Mouse (Mus musculus) c-Kit-positive CD71-positive TER-119-negative erythroid progenitor cells, embryonic 14.5 days (primary cell): ENCODE data around the gene Phf11c.
"Not testable (repeated sequence)": the region's sequence is repeated elsewhere in the genome, so short reads cannot be mapped to it uniquely, and the experiment has no call there.

Source experiments
- DNase-seq: peaks from one replicate; pipeline ENCODE4 v3.0.0-alpha.2; 2013; ENCODE audit warnings: low read depth

Phf11c gene

GRCm38 (mm10) chr14:59395281-59395680, at the start of gene Phf11c:
Gene Phf11c (minus strand): TSS chr14:59395381.
- no peak for DNase-seq

- DNase-seq, result no peak
Measured at GRCm38 (mm10) chr14:59441472-59441805, 46.3 kb upstream of the Phf11c start.

- DNase-seq, result peak; percentile 89
Measured at GRCm38 (mm10) chr14:59440558-59441471, 45.6 kb upstream of the Phf11c start, which contains the start of the genes Setdb2 and Cab39l. Gene Setdb2 (minus strand): TSS chr14:59440884. Gene Cab39l (plus strand): TSS chr14:59440972.

- DNase-seq, result peak; percentile 30
Measured at GRCm38 (mm10) chr14:59440039-59440438, 44.9 kb upstream of the Phf11c start.

- DNase-seq, result no peak
Measured at GRCm38 (mm10) chr14:59438505-59438904, 43.3 kb upstream of the Phf11c start.

GRCm38 (mm10) chr14:59437398-59437797, 42.2 kb upstream of the Phf11c start:
- no peak for DNase-seq

GRCm38 (mm10) chr14:59435206-59435605, 40.0 kb upstream of the Phf11c start:
- no peak for DNase-seq

- peak; percentile 23 for DNase-seq
Measured at GRCm38 (mm10) chr14:59433902-59434301, 38.7 kb upstream of the Phf11c start.

- DNase-seq, result no peak
Measured at GRCm38 (mm10) chr14:59430556-59430955, 35.4 kb upstream of the Phf11c start.

- DNase-seq, result no peak
Measured at GRCm38 (mm10) chr14:59422912-59423663, 27.9 kb upstream of the Phf11c start.

GRCm38 (mm10) chr14:59418171-59418570, 23.0 kb upstream of the Phf11c start:
- no peak for DNase-seq

- not testable (repeated sequence) for DNase-seq
Measured at GRCm38 (mm10) chr14:59414979-59415378, 19.8 kb upstream of the Phf11c start.

- DNase-seq, result no peak
Measured at GRCm38 (mm10) chr14:59396999-59397398, 1.8 kb upstream of the Phf11c start.

- DNase-seq, result not testable (repeated sequence)
Measured at GRCm38 (mm10) chr14:59390181-59390580, 5.0 kb downstream of the Phf11c start.

- no peak for DNase-seq
Measured at GRCm38 (mm10) chr14:59389532-59389931, 5.6 kb downstream of the Phf11c start.

GRCm38 (mm10) chr14:59370348-59371068, 24.7 kb downstream of the Phf11c start:
- no peak for DNase-seq

- DNase-seq, result no peak
Measured at GRCm38 (mm10) chr14:59366386-59367105, 28.6 kb downstream of the Phf11c start.

GRCm38 (mm10) chr14:59365244-59365644, 29.9 kb downstream of the Phf11c start, which contains the start of gene Phf11d:
Gene Phf11d (minus strand): TSS chr14:59365470.
- no peak for DNase-seq

- not testable (repeated sequence) for DNase-seq
Measured at GRCm38 (mm10) chr14:59341189-59341588, 54.0 kb downstream of the Phf11c start, which contains the start of gene Phf11b. Gene Phf11b (minus strand): TSS chr14:59341351.

- no peak for DNase-seq
Measured at GRCm38 (mm10) chr14:59339541-59339940, 55.6 kb downstream of the Phf11c start.

- DNase-seq, result not testable (repeated sequence)
Measured at GRCm38 (mm10) chr14:59336056-59336455, 59.1 kb downstream of the Phf11c start.
